8 mouse cellular contexts compared by ENCODE assay signal in genomic region chr15:6625607-6626033, GRCm38 (mm10).
DNase-seq lines count a peak whose midpoint lies in the region; ATAC-seq lines count a peak whose summit lies in the region.

No protein-coding gene starts in this region.

- H3K36me3 ChIP-seq in embryonic facial prominence, embryonic 14.5 days (ENCODE audit: control insufficient read depth, insufficient read depth, low read length), result no peaks in the 10 kb centered on the region
- H3K36me3 ChIP-seq in liver, embryonic 16.5 days (ENCODE audit: control insufficient read depth, insufficient read depth), result no peaks in the 10 kb centered on the region
- H3K36me3 ChIP-seq in neural tube, embryonic 15.5 days, result no peaks in the 10 kb centered on the region

- peak overlapping the region; percentile 52 for H3K4me2 ChIP-seq in embryonic facial prominence, embryonic 14.5 days (ENCODE audit: low read depth, low read length)
- H3K4me2 ChIP-seq in liver, embryonic 16.5 days (ENCODE audit: low read depth, low read length), result peak overlapping the region; percentile 25; the same call in 1 of the 2 replicates
- H3K4me2 ChIP-seq in neural tube, embryonic 15.5 days, result peak overlapping the region; percentile 61

- H3K27ac ChIP-seq in embryonic facial prominence, embryonic 14.5 days (replicated peaks; ENCODE audit: low read depth, low read length), result no peak overlapping the region
- H3K27ac ChIP-seq in liver, embryonic 16.5 days (ENCODE audit: low read length), result no peak overlapping the region
- H3K27ac ChIP-seq in neural tube, embryonic 15.5 days (replicated peaks), result no peak overlapping the region

- 4% methylated on average over 6 of the region's 6 CpGs for WGBS in embryonic facial prominence, embryonic 14.5 days
- WGBS in large intestine, adult 2 months, result 0% methylated on average over 6 of the region's 6 CpGs
- 3% methylated on average over 6 of the region's 6 CpGs for WGBS in liver, embryonic 16.5 days (ENCODE audit: insufficient replicate concordance)
- WGBS in neural tube, embryonic 15.5 days, result 3% methylated on average over 6 of the region's 6 CpGs

- DNase-seq in adrenal gland, postnatal 10 days, result peak; percentile 60
- peak; percentile 76 for DNase-seq in embryonic facial prominence, embryonic 14.5 days (ENCODE audit: low spot score)
- peak; percentile 35 to 49 for DNase-seq in heart, postnatal 14 days
- peak; percentile 47 for DNase-seq in large intestine, adult 2 months (ENCODE audit: low read depth, low spot score)
- no peak for DNase-seq in gastrocnemius, postnatal 14 days

- intact Hi-C loops in heart, postnatal 14 days (cut with DNase I), result loop anchor here (5.0 to 10.0 kb wide), 3 partner anchors 82 to 599 kb away; partner anchors contain the start of gene Rictor
- intact Hi-C loops in gastrocnemius, postnatal 14 days (cut with DNase I; ENCODE audit: low total_unique reads), result no loop called here

- H3K4me1 ChIP-seq in embryonic facial prominence, embryonic 14.5 days (ENCODE audit: control insufficient read depth, insufficient read depth, low read length), result peaks cover 12% of the 10 kb centered on the region; the same call in 1 of the 2 replicates
- peaks cover 13% of the 10 kb centered on the region for H3K4me1 ChIP-seq in liver, embryonic 16.5 days (ENCODE audit: control insufficient read depth, low read depth, low read length)
- H3K4me1 ChIP-seq in neural tube, embryonic 15.5 days, result peaks cover 13% of the 10 kb centered on the region

- peak overlapping the region; percentile 20; the same call in 1 of the 2 replicates for H3K4me3 ChIP-seq in embryonic facial prominence, embryonic 14.5 days (ENCODE audit: low read depth, low read length)
- no peak overlapping the region for H3K4me3 ChIP-seq in liver, embryonic 16.5 days (ENCODE audit: low read depth, low read length)
- H3K4me3 ChIP-seq in neural tube, embryonic 15.5 days (replicated peaks), result no peak overlapping the region

- no peaks in the 10 kb centered on the region for H3K27me3 ChIP-seq in embryonic facial prominence, embryonic 14.5 days (replicated peaks; ENCODE audit: control insufficient read depth, insufficient read depth, low read length)
- no peaks in the 10 kb centered on the region for H3K27me3 ChIP-seq in liver, embryonic 16.5 days (ENCODE audit: control insufficient read depth, insufficient read depth, low read depth, low read length)
- no peaks in the 10 kb centered on the region for H3K27me3 ChIP-seq in neural tube, embryonic 15.5 days (replicated peaks)

- ATAC-seq in CD4-positive, CD25-positive, alpha-beta regulatory T cell, adult 4 months, result peak; percentile 44
- ATAC-seq in embryonic facial prominence, embryonic 14.5 days (ENCODE audit: low read depth), result peak; percentile 66
- no peak for ATAC-seq in liver, embryonic 16.5 days (ENCODE audit: low read depth)
- ATAC-seq in neural tube, embryonic 15.5 days (ENCODE audit: low FRiP score), result peak; percentile 56; the same call in 1 of the 2 replicates

- no peaks in the 10 kb centered on the region for H3K9me3 ChIP-seq in embryonic facial prominence, embryonic 14.5 days (ENCODE audit: control insufficient read depth, low read length)
- no peaks in the 10 kb centered on the region for H3K9me3 ChIP-seq in liver, embryonic 16.5 days (replicated peaks; ENCODE audit: control insufficient read depth, low read length)
- H3K9me3 ChIP-seq in neural tube, embryonic 15.5 days (replicated peaks), result no peaks in the 10 kb centered on the region

- no peak overlapping the region for H3K9ac ChIP-seq in embryonic facial prominence, embryonic 14.5 days (ENCODE audit: low read depth, low read length)
- no peak overlapping the region for H3K9ac ChIP-seq in liver, embryonic 16.5 days (ENCODE audit: low read depth, low read length)
- no peak overlapping the region for H3K9ac ChIP-seq in neural tube, embryonic 15.5 days (replicated peaks)
